Mouse (Mus musculus) E14TG2a.4 (cell line): ENCODE measurements at regions not wholly inside any gene's neighbourhood (a gene's known extent, or its start where the extent isn't known, plus 50 kb on each side); places are given as distances from the start of the nearest gene placed in this dataset.

Source experiments
- H3K27me3 ChIP-seq: 2 replicates; pipeline ENCODE4 v1.6.1; 2014; ENCODE audit warnings: low read length, control low read depth; ENCODE audit not compliant: insufficient read depth
- H3K36me3 ChIP-seq: 2 replicates; pipeline ENCODE4 v1.6.1; 2014; ENCODE audit warnings: low read length, control low read depth; ENCODE audit not compliant: insufficient read depth
- H3K4me1 ChIP-seq: replicated peaks from 2 replicates; pipeline ENCODE4 v1.6.1; 2014; ENCODE audit warnings: low read depth, low read length, control low read depth
- H3K4me3 ChIP-seq: replicated peaks from 2 replicates; pipeline ENCODE4 v1.5.1; 2014; ENCODE audit warnings: mild to moderate bottlenecking, low read length
- H3K9me3 ChIP-seq: 2 replicates; pipeline ENCODE4 v1.6.1; 2014; ENCODE audit warnings: low read length, control low read depth
- CTCF ChIP-seq: conservative IDR thresholded peaks from 2 replicates; pipeline ENCODE4 v1.5.1; 2014; ENCODE audit warnings: low read length
- NANOG ChIP-seq: IDR thresholded peaks from 2 replicates; pipeline ENCODE4 v1.6.1; 2014; ENCODE audit warnings: borderline replicate concordance, low read length, mixed read lengths
- POU5F1 ChIP-seq: IDR thresholded peaks from 2 replicates; pipeline ENCODE4 v1.6.1; 2014; ENCODE audit warnings: low read length, borderline replicate concordance

- no peaks in the 10 kb centered on the region for H3K27me3 ChIP-seq
- TF ChIP-seq POU5F1 (no peak), NANOG (no peak), CTCF (no peak)
- no peaks in the 10 kb centered on the region for H3K4me1 ChIP-seq
- H3K4me3 ChIP-seq = no peak overlapping the region
- H3K36me3 ChIP-seq = no peaks in the 10 kb centered on the region
- no peaks in the 10 kb centered on the region for H3K9me3 ChIP-seq
These were observed 72.5 kb upstream of the S1pr1 start for GRCm38 (mm10) chr3:115787360-115787759.

- Histone ChIP-seq H3K4me1 (no peaks in the 10 kb centered on the region), H3K4me3 (no peak overlapping the region), H3K36me3 (no peaks in the 10 kb centered on the region), H3K9me3 (no peaks in the 10 kb centered on the region), H3K27me3 (no peaks in the 10 kb centered on the region)
- no peak for TF ChIP-seq POU5F1
- no peak for TF ChIP-seq CTCF
- TF ChIP-seq NANOG = no peak
These were observed 73.7 kb upstream of the S1pr1 start for GRCm38 (mm10) chr3:115788525-115788924.

GRCm38 (mm10) chr3:115789063-115789462 lies 74.2 kb upstream of the S1pr1 start:
- H3K27me3 ChIP-seq = no peaks in the 10 kb centered on the region
- H3K9me3 ChIP-seq = no peaks in the 10 kb centered on the region
- H3K36me3 ChIP-seq = no peaks in the 10 kb centered on the region
- no peaks in the 10 kb centered on the region for H3K4me1 ChIP-seq
- TF ChIP-seq CTCF (no peak), NANOG (no peak), POU5F1 (no peak)
- no peak overlapping the region for H3K4me3 ChIP-seq

GRCm38 (mm10) chr3:115792606-115793005 lies 77.7 kb upstream of the S1pr1 start:
- Histone ChIP-seq H3K36me3 (no peaks in the 10 kb centered on the region), H3K4me1 (no peaks in the 10 kb centered on the region), H3K9me3 (no peaks in the 10 kb centered on the region), H3K27me3 (no peaks in the 10 kb centered on the region), H3K4me3 (no peak overlapping the region)
- TF ChIP-seq POU5F1 = no peak
- no peak for TF ChIP-seq NANOG
- no peak for TF ChIP-seq CTCF

- Histone ChIP-seq H3K4me3 (no peak overlapping the region), H3K36me3 (no peaks in the 10 kb centered on the region), H3K27me3 (no peaks in the 10 kb centered on the region), H3K9me3 (no peaks in the 10 kb centered on the region), H3K4me1 (no peaks in the 10 kb centered on the region)
- TF ChIP-seq NANOG (no peak), POU5F1 (no peak), CTCF (no peak)
These were observed 78.6 kb upstream of the S1pr1 start for GRCm38 (mm10) chr3:115793344-115794059.

- TF ChIP-seq CTCF (no peak), NANOG (no peak), POU5F1 (no peak)
- Histone ChIP-seq H3K27me3 (no peaks in the 10 kb centered on the region), H3K4me3 (no peak overlapping the region), H3K9me3 (no peaks in the 10 kb centered on the region), H3K4me1 (no peaks in the 10 kb centered on the region), H3K36me3 (no peaks in the 10 kb centered on the region)
These were observed 84.5 kb upstream of the S1pr1 start for GRCm38 (mm10) chr3:115799326-115799725.

- no peaks in the 10 kb centered on the region for H3K9me3 ChIP-seq
- no peak overlapping the region for H3K4me3 ChIP-seq
- no peaks in the 10 kb centered on the region for H3K4me1 ChIP-seq
- no peaks in the 10 kb centered on the region for H3K36me3 ChIP-seq
- TF ChIP-seq CTCF (no peak), NANOG (no peak), POU5F1 (no peak)
- no peaks in the 10 kb centered on the region for H3K27me3 ChIP-seq
These were observed 85.1 kb upstream of the S1pr1 start for GRCm38 (mm10) chr3:115799981-115800380.

GRCm38 (mm10) chr3:115800873-115801272 lies 86.0 kb upstream of the S1pr1 start:
- H3K4me1 ChIP-seq = no peaks in the 10 kb centered on the region
- no peak for TF ChIP-seq CTCF
- TF ChIP-seq NANOG = no peak
- TF ChIP-seq POU5F1 = no peak
- H3K27me3 ChIP-seq = no peaks in the 10 kb centered on the region
- H3K36me3 ChIP-seq = no peaks in the 10 kb centered on the region
- no peak overlapping the region for H3K4me3 ChIP-seq
- H3K9me3 ChIP-seq = no peaks in the 10 kb centered on the region

GRCm38 (mm10) chr3:115801581-115802200 lies 85.9 kb upstream of the Dph5 start:
- Histone ChIP-seq H3K4me1 (no peaks in the 10 kb centered on the region), H3K9me3 (no peaks in the 10 kb centered on the region), H3K27me3 (no peaks in the 10 kb centered on the region), H3K36me3 (no peaks in the 10 kb centered on the region), H3K4me3 (no peak overlapping the region)
- TF ChIP-seq NANOG (no peak), POU5F1 (no peak), CTCF (no peak)
